Mouse (Mus musculus) liver, postnatal 0 days (tissue): ENCODE measurements around the gene Nbeal2. TPM values are rescaled to one million over a fixed set of nuclear protein-coding genes. Genes with fewer than 3 reads are reported as not detected.

Experiments
- ATAC-seq: fragments of 200-750 bp; cut with Nextera tagmentation; 2 replicates; pipeline ENCODE4 v1.8.0; 2017; ENCODE audit warnings: mild to moderate bottlenecking, moderate library complexity
- DNase-seq: peaks from one replicate; pipeline ENCODE4 v3.0.0-alpha.2; 2016
- H3K27ac ChIP-seq: fragments of 300-500 bp; sonication (generic); 2 replicates; pipeline ENCODE4 v1.5.1; 2014; ENCODE audit warnings: antibody characterized with exemption, moderate library complexity, mild to moderate bottlenecking, low read depth
- H3K27me3 ChIP-seq: fragments of 300-500 bp; sonication (generic); 2 replicates; pipeline ENCODE4 v1.6.1; 2014; ENCODE audit warnings: low read length, control low read depth, mixed read lengths; ENCODE audit not compliant: insufficient read depth
- H3K36me3 ChIP-seq: fragments of 300-500 bp; sonication (generic); replicated peaks from 2 replicates; pipeline ENCODE4 v1.6.1; 2014; ENCODE audit warnings: mild to moderate bottlenecking, control low read depth, low read length, moderate library complexity, mixed read lengths; ENCODE audit not compliant: insufficient read depth
- H3K4me1 ChIP-seq: fragments of 300-500 bp; sonication (generic); 2 replicates; pipeline ENCODE4 v1.6.1; 2014; ENCODE audit warnings: antibody characterized with exemption, mild to moderate bottlenecking, control low read depth; ENCODE audit not compliant: insufficient read depth
- H3K4me2 ChIP-seq: fragments of 300-500 bp; sonication (generic); 2 replicates; pipeline ENCODE4 v1.6.1; 2014; ENCODE audit warnings: low read depth, mild to moderate bottlenecking, low read length, moderate library complexity, mixed read lengths
- H3K4me3 ChIP-seq: fragments of 300-500 bp; sonication (generic); 2 replicates; pipeline ENCODE4 v1.5.1; 2014; ENCODE audit warnings: low read depth, low read length
- H3K9ac ChIP-seq: fragments of 300-500 bp; sonication (generic); replicated peaks from 2 replicates; pipeline ENCODE4 v1.6.1; 2014; ENCODE audit warnings: mild to moderate bottlenecking, moderate library complexity
- H3K9me3 ChIP-seq: fragments of 300-500 bp; sonication (generic); 2 replicates; pipeline ENCODE4 v1.6.1; 2016; ENCODE audit warnings: mild to moderate bottlenecking, control low read depth, low read length, mixed read lengths
- CTCF ChIP-seq: sonication (generic); IDR thresholded peaks from 2 replicates; pipeline ENCODE4 v1.5.1; 2016; ENCODE audit warnings: antibody characterized with exemption, low read depth
- EP300 ChIP-seq: IDR thresholded peaks from 2 replicates; pipeline ENCODE4 v1.6.1; 2016; ENCODE audit warnings: antibody characterized with exemption, low read depth, mild to moderate bottlenecking
- WGBS: fragments of 180-500 bp; shearing (Covaris S2); extraction: QIAGEN DNeasy Blood & Tissue Kit; methylation state at CpG from one replicate; pipeline ENCODE4 v1.1.7; 2014; ENCODE audit not compliant: insufficient replicate concordance; 5-methylcytosine and 5-hydroxymethylcytosine counted together
- polyA plus RNA-seq: library from polyadenylated mRNA; unstranded; fragments of >200 nt; fragmentation: Nextera tagmentation; extraction: Ambion mirVana; gene quantifications from 2 replicates; pipeline ENCODE4 v1.2.1, GENCODE M21; 2015

Nbeal2 gene
- polyA plus RNA-seq, 1 experiment from 2014 or later, result 2.0 TPM

DNA sequence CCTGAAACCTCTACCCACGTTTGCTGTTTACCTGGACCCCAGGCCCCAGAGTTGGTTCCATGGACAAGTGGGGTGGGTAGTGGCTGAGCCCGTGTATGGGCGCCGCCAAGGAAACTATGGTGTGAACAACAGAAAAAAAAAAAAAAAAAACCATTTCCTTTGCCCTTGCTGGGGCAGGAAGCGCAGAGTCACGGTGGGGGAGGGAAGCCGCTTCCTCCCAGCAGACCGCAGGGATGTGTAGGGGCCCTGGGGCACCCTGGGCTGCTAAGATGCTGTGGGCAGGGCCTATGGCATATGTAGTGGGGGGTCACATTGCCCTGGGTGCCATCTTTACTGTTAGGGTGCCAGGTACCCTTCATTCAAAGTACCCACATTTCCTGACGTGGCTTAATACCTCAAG is 8.7 kb downstream of the Nbeal2 start:
- Histone ChIP-seq H3K9ac (no peak overlapping the region), H3K9me3 (no peaks in the 10 kb centered on the region), H3K27me3 (no peaks in the 10 kb centered on the region), H3K4me1 (peaks cover 11% of the 10 kb centered on the region; the same call in 1 of the 2 replicates), H3K4me3 (peak overlapping the region; percentile 24), H3K27ac (peak overlapping the region; percentile 49), H3K4me2 (peak overlapping the region; percentile 56), H3K36me3 (peaks cover 4% of the 10 kb centered on the region; the same call in 1 of the 2 replicates)
- 21% methylated on average over 9 of the region's 9 CpGs for WGBS
- peak; percentile 62 for ATAC-seq
- TF ChIP-seq CTCF (no peak), EP300 (no peak; the same call in 1 of the 2 replicates)
- peak; percentile 61 for DNase-seq

DNA sequence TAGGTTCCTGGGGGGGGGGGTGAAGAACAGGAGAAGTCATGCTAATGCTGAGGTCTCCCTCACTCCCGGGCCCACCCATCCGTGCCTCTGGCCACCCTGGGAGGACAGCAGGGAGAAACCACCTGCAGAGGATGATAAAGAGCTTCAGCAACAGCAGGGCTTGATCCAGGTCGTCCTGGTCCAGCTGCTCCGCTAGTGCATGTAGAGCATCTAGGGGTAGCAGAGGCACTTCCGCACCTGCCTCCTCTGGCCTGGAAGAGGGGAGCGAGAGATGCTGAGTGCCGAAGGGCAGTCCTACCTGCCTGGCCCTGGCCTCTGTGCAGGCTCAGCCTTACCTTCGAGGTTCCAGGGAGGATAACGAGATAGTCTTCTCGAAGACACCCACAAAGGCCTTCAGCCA is 9.7 kb downstream of the Nbeal2 start:
- no peaks in the 10 kb centered on the region for H3K9me3 ChIP-seq
- TF ChIP-seq CTCF (no peak), EP300 (no peak)
- no peak overlapping the region for H3K27ac ChIP-seq
- DNase-seq, result no peak
- H3K36me3 ChIP-seq, result peaks cover 6% of the 10 kb centered on the region; the same call in 1 of the 2 replicates
- H3K4me2 ChIP-seq, result peak overlapping the region; percentile 56
- 80% methylated on average over 10 of the region's 10 CpGs for WGBS
- H3K9ac ChIP-seq, result no peak overlapping the region
- no peak overlapping the region for H3K4me3 ChIP-seq
- ATAC-seq, result no peak
- no peaks in the 10 kb centered on the region for H3K27me3 ChIP-seq
- peaks cover 11% of the 10 kb centered on the region; the same call in 1 of the 2 replicates for H3K4me1 ChIP-seq

DNA sequence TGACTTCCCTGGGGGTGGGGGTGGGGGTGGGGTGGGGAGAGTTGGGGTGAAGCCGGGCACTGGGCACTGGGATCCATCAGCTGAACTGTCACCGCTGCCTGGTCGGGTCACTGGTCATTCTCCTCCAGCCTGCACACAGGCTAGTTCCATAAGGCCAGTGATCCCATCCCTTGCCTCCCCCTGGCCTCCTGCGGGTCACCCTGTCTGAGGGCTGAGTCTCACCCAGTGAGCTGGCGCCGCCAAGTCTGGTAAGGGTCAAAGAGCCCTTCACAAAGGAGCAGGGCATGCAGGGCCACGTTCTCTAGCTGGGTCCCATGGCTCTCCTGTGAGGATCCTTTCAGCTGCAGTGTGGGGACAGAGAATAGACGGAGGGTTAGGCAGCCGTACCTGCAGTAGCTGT is 10.2 kb downstream of the Nbeal2 start:
- peak overlapping the region; percentile 56; the same call in 1 of the 2 replicates for H3K4me2 ChIP-seq
- no peak overlapping the region for H3K9ac ChIP-seq
- H3K9me3 ChIP-seq, result no peaks in the 10 kb centered on the region
- H3K4me3 ChIP-seq, result no peak overlapping the region
- DNase-seq (no peak), ATAC-seq (no peak)
- no peaks in the 10 kb centered on the region for H3K27me3 ChIP-seq
- peaks cover 9% of the 10 kb centered on the region; the same call in 1 of the 2 replicates for H3K36me3 ChIP-seq
- 59% methylated on average over 9 of the region's 9 CpGs for WGBS
- no peak for TF ChIP-seq CTCF
- no peak for TF ChIP-seq EP300
- no peak overlapping the region for H3K27ac ChIP-seq
- H3K4me1 ChIP-seq, result peaks cover 11% of the 10 kb centered on the region; the same call in 1 of the 2 replicates

DNA sequence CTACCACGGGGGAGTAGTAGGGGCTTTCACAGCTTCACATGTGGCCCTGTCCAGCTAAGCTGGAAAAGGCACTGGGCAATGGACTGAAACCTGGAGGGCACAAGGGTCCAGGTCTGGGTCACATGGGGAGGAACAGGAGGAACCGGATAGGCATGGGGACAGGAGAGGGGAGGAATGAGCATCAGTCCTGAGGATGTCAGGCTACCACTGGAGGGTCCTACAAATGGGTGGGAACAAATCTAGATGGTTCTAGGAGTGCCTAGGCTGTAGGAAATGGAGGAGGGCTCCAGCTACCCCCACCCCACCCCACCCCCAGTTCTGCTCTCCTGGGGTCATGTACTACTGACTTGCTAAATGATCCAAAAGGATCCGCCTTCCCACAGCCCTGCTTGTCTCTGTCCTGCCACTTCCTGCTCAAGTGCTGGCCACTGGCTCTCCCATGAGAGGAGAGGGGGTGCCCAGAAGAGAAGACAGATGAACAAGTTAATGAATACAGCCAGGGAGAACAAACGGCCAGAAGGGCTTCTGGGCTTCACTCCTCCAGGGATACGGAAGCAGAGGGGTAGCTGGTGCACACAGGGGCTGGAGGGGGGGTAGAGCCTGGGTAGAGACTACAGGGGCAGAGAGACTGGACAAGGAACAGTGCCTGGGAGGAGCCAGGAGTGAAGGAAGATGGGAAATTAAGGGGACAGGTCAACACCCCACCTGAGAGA is 11.0 kb downstream of the Nbeal2 start:
- TF ChIP-seq CTCF (no peak), EP300 (no peak)
- Histone ChIP-seq H3K4me3 (no peak overlapping the region), H3K27me3 (no peaks in the 10 kb centered on the region), H3K9me3 (no peaks in the 10 kb centered on the region), H3K4me2 (0 out of 2 replicates have a peak overlapping the region, but pooled peaks have one; percentile 56), H3K4me1 (peaks cover 11% of the 10 kb centered on the region; the same call in 1 of the 2 replicates), H3K36me3 (peaks cover 14% of the 10 kb centered on the region), H3K9ac (no peak overlapping the region), H3K27ac (no peak overlapping the region)
- DNase-seq, result no peak
- WGBS, result 62% methylated on average over 5 of the region's 5 CpGs
- ATAC-seq, result no peak

DNA sequence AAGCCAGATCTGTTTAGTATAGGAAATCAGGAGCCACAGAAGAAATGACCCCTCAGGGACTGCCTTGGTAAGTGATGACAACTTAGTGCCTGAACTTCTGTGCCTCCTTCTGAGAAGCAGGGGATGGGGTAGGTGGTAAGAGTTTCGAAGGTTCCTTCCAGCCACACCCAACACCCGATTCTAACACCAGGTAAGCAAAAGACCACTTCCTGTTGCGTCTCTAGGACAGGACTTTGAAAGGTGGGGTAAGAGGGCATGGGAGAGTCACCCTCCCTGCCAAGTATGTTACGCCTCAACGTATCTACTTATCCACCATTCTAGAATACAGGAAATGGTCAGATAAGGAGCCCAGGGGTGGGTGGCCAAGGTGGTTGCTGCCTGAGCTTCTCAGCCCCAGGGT is 13.0 kb downstream of the Nbeal2 start:
- DNase-seq, result no peak
- ATAC-seq, result no peak
- Histone ChIP-seq H3K9ac (no peak overlapping the region), H3K4me3 (no peak overlapping the region), H3K4me1 (peaks cover 11% of the 10 kb centered on the region; the same call in 1 of the 2 replicates), H3K27ac (no peak overlapping the region), H3K9me3 (no peaks in the 10 kb centered on the region), H3K4me2 (no peak overlapping the region), H3K27me3 (no peaks in the 10 kb centered on the region), H3K36me3 (peaks cover 24% of the 10 kb centered on the region)
- TF ChIP-seq EP300 (no peak), CTCF (no peak)
- WGBS, result 57% methylated on average over 5 of the region's 5 CpGs

DNA sequence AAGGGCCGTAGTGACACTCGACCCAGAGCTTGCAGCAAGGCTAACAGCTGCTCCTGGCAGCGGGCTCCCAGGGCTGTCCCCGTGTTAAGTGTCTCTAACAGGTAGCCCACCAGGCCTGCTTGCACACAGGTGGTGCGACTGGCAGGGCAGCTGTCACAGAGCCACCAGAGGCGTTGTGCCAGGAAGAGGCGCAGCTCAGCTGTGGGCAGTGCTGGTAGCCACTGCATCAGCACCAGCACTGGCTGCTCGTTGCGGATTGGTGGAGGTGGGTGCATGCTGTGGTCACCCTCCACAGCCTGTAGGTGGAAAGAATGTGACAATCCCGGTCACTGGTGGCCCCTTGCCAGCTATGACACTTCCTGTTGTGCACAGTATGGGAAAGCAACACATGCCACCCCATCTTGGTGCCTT is 15.3 kb downstream of the Nbeal2 start:
- 83% methylated on average over 10 of the region's 10 CpGs for whole genome bisulfite sequencing
- no peak for ATAC-seq
- no peak overlapping the region for H3K9ac ChIP-seq
- H3K27ac ChIP-seq, result no peak overlapping the region
- H3K4me1 ChIP-seq, result 0 out of 2 replicates have a peak, but pooled peaks cover 3% of the 10 kb centered on the region
- no peak overlapping the region for H3K4me2 ChIP-seq
- DNase-seq, result no peak
- H3K9me3 ChIP-seq, result no peaks in the 10 kb centered on the region
- no peaks in the 10 kb centered on the region for H3K27me3 ChIP-seq
- no peak overlapping the region for H3K4me3 ChIP-seq
- peaks cover 38% of the 10 kb centered on the region for H3K36me3 ChIP-seq
- TF ChIP-seq EP300 (no peak), CTCF (no peak)
